Mouse (Mus musculus): ENCODE measurements at regions not wholly inside any gene's neighbourhood (a gene's known extent, or its start where the extent isn't known, plus 50 kb on each side); places are given as distances from the start of the nearest gene placed in this dataset.

GRCm38 (mm10) chr3:20590143-20590542 is 223.2 kb upstream of the Agtr1b start:
- peak in 1 of 2 experiments; percentile 55 for DNase-seq (ENCODE audit: low spot score in 2 of 2)

GRCm38 (mm10) chr3:20551563-20551962 is 184.6 kb upstream of the Agtr1b start:
- no peak for DNase-seq (ENCODE audit: low spot score in 2 of 2)

- DNase-seq (ENCODE audit: low spot score in 2 of 2): no peak
These were observed 177.0 kb upstream of the Agtr1b start for GRCm38 (mm10) chr3:20543991-20544390.

GRCm38 (mm10) chr3:20538492-20539004 is 171.6 kb upstream of the Agtr1b start:
- no peak for DNase-seq (ENCODE audit: low spot score in 2 of 2)

- DNase-seq (ENCODE audit: low spot score in 2 of 2): no peak
These were observed 153.8 kb upstream of the Agtr1b start for GRCm38 (mm10) chr3:20520738-20521137.

GRCm38 (mm10) chr3:20509192-20509591 is 142.2 kb upstream of the Agtr1b start:
- DNase-seq (ENCODE audit: low spot score in 2 of 2): peak; percentile 3 to 75

- no peak for DNase-seq (ENCODE audit: low spot score in 2 of 2)
These were observed 138.6 kb upstream of the Agtr1b start for GRCm38 (mm10) chr3:20505546-20505945.

Data from left cerebral cortex, adult 9 months (tissue).